Mouse (Mus musculus) layer of hippocampus, adult 9-10 months (tissue): ENCODE measurements around the gene Gpr155.

Experiments used
- DNase-seq: peaks from one replicate; pipeline ENCODE4 v3.0.0; 2022; ENCODE audit warnings: low spot score

Gpr155 gene

DNA sequence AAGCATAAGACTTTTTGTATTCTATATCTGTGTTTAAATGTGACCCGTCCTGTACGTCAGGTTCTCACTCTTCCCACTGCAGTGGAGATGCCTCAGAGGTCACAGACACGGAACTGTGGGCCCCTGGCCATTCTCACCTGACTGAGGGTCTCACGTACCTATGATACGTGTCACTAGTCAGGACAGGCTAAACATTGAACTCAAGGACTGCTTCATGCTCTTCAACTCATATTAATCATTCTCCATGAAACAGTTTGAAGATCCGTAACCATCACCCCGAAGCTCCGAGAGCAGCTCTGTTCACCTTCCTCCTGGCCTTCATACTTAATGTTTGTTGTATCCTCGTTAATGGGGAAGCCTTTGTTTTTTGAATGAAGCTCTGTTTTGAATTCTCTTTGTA, 68.9 kb downstream of the Gpr155 start:
- DNase-seq: no peak

DNA sequence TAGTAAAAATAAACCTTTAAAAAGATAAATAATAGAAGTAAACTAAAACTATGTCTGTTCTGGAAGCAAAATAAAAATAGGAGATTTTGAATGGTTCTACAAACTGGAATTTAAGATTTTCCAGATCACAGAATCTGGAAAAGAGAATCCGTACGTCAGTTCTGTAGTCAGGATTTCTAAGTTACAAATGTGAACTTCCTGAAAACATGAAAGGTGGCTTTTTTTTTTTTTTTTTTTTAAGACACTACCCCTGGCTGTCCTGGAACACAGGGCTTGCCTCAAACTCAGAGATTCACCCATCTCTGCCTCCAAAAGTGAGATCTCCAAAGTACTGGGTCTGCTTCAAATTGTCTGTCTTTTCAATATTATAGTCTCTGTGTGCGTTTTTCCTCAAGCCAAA, 72.1 kb downstream of the Gpr155 start:
- no peak for DNase-seq

DNA sequence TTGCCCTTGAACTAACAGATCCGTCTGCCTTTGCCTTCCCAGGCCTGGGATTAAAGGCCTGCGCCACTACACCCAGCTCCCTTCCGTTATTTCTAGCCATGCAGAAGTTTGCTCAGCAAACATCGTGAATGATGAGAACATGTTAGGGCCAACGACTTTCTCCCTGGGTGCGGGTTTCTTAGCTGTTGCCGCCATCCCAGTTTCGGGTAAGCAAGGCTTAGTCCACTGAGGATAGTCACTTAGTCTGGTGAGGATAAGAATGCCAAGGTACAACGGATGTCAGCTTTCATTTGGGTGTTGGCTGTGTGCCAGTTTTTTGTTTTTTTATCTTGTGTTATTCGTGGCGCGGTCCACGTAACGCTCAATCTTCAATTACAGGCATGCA, 73.3 kb downstream of the Gpr155 start:
- DNase-seq: peak; percentile 29

DNA sequence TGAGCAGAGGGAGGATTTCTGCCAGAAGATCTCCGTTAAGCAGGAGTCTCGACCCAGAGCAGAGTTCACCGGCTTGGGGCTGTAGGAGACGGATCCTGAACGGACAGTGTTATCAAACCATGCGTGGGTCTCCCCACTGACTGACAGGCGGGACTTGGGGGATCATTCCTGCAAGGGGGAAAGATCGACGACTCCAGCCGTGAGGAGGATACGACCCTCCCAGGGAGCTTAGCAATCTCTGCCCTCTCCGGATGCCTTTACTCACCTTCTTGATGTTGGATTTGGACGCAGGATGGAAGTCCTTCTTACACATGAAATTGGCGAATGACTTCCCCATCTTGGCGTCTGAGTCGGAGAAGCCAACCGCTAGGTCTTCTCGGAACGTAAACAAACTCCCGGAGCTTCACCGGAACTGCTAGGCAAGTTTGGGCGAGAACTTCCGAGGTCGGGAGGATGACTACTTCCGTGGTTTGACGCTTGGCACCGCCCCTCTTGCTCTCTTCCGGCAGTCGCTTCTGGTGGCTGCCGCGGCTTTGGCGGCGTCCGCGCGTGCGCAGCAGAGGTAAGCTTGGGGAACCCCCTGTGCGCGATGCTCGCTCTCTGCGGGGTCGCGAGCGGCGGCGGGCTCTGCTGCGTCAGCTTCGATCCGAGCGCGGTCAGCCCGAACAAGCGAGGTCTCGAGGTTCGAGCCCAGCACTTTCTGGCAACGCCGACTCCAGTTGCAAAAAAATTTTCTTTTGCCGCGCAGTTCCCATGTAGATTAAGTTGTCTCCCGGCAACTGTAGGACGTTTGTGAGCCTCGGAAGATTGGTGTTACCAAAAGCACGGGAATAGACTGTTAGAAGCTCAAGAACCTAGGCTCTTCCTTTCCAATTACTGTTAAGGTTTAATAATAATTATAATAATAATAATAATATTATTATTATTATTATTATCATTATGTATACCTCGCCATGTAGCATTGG, 73.9 kb downstream of the Gpr155 start, which contains the start of the genes Scrn3 and Cir1:
TSS of gene Scrn3 (plus strand) at position 450 of the 965 bp plus-strand sequence.
TSS of gene Cir1 (minus strand) at position 550 of the 965 bp plus-strand sequence.
- DNase-seq: peak; percentile 71

DNA sequence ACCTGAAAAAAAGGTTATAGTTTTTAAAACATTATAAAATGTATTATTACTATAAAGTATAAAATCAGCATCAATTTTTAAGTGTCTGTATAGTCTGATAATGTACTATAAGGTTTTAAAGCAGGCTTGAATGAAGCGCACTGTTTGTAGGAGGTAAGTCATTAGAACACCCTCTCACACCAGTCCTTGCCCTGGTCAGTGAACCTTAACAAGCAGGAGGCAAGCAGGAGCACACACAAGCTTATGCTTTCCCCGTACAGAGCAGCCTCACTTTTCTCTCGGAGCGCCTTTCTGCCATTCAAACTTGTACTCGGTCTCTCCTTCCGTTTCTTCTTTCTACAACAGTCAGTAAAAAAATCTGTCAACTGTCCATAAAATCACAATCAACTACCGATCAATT, 80.4 kb downstream of the Gpr155 start:
- no peak for DNase-seq

DNA sequence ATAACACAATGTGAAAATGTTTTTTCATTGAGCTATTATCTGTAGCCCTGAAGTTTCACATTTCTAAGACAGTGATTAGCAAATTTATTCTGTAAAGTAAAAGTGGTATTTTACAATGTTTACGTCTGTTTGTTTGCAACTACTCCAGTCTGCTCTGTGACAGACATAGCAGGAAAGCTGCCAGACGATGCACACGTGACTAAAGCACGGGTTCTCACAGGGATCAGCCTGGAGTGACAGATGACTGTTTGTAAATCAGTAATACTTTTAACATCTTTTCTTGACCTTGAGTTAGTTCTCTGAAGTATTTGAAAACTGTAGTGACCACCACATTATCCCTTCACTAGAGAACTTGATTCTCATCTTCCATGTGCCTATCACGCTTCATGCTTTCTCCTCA, 81.9 kb downstream of the Gpr155 start:
- no peak for DNase-seq

DNA sequence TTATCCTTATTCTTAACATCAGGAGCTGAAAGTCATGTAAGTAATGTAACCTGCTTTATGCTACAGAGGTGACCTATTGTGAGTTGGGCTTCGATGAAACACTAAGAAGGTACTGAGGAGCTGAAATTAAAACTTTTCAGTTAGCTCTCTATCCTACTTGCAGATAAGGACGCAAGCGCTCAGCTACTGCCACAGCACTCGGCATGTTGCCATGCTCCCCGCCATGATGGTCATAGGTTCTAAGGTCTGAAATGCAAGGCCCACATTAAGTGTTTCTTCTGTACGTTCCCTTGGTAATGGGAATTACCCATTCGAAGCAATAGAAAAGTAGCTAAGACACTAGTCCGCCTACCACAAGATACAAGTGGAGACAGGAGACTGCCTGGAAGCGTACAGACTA, 83.7 kb downstream of the Gpr155 start:
- no peak for DNase-seq

DNA sequence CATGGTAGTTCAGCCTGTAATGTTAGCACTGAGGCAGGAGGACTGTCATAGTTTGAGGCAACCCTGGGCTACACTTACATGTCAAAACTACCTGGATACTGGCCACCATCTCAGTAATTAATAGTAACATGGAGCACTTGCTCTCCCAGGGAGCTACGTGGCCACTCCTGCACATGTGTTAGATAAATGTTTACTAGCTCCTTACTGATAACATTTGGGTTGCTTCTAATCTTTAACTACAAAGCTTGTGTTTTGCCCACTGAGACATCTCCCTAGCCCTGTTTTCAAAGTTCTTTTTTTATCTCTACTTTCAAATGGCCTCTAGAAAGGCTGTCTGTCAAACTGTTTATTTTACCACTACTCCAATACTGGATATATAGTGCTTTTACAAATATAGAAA, 84.4 kb downstream of the Gpr155 start:
- no peak for DNase-seq

DNA sequence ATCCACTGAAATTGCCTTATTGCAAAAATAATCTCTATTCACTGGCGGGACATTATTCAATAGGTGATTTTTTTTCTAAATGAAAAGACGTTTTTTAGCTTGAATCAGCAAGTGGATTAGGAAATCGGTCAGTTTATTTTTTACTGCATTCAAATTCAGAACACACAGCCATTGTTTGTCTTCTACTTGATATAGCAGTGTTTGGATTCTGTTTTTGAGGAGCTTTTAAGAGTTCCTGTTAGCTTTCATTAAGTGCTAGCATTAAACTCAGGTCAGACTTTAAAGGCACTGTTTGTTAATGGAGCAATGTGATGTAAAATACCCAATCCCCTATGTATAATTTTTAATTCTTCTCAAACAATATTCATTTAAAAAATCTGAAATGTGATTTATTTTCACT, 87.5 kb downstream of the Gpr155 start:
- DNase-seq: no peak

DNA sequence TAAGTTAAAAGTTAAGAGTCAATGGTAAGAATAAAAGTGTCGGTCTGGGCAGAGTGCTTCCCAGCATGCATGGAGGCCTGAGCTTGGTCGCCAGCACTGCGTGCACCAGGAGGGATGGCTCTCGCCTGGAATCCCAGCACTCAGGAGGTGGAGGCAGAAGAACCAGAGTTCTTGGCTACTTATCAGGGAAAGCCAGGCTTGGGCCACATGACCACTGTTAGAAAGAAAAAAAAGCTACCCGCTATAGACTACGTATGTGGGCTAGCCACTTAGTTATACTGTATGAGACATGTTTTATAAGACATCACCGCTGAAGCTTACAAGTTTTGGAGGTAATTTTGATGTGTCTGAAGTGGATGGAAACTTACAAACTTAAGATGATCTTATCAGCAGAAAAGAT, 88.2 kb downstream of the Gpr155 start:
- DNase-seq: no peak

DNA sequence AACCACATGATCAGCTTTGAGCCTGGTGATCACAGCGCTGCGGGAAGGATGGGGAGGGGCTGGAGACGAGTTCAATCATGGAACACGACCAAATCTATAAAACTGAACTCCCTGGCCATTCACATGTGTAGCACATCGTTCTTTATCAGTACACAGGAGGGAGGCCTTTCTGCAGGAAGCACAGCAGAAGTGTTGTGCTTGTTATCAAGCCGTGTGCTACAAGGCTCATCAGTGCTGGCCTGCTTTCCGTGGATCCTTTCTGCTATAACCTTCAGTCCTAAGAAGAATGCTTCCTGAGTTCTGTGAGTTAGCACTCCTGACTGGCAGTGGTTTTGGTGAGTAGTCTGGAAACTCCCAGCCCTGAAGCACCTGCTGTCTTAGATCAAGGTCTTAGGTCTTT, 91.3 kb downstream of the Gpr155 start:
- no peak for DNase-seq
